Mouse (Mus musculus) embryonic facial prominence, embryonic 14.5 days (tissue): ENCODE measurements around the gene Olfr924. TPM values are rescaled to one million over a fixed set of nuclear protein-coding genes. Genes with fewer than 3 reads are reported as not detected.

Source experiments
- polyA plus RNA-seq: library from polyadenylated mRNA; unstranded; fragments of >200 nt; fragmentation: Nextera tagmentation; extraction: Ambion mirVana; gene quantifications from 2 replicates; pipeline ENCODE4 v1.2.1, GENCODE M21; 2014

The Olfr924 gene
- polyA plus RNA-seq, 1 experiment from 2014 or later, result not detected

Other genes with a start within 250 kb of the Olfr924 start
- gene Olfr914, start 239.3 kb upstream of the Olfr924 start, polyA plus RNA-seq, result not detected in 2 replicates
- not detected in 2 replicates for gene Olfr916, start 184.6 kb upstream of the Olfr924 start, polyA plus RNA-seq
- not detected in 2 replicates for gene Olfr917, start 178.6 kb upstream of the Olfr924 start, polyA plus RNA-seq
- gene Olfr918, start 169.8 kb upstream of the Olfr924 start, polyA plus RNA-seq, result not detected in 2 replicates
- not detected in 2 replicates for gene Olfr919, start 140.8 kb upstream of the Olfr924 start, polyA plus RNA-seq
- 31.1 and 33.5 TPM in 2 replicates for gene Vwa5a, start 126.2 kb upstream of the Olfr924 start, polyA plus RNA-seq
- gene Olfr920, start 92.2 kb upstream of the Olfr924 start, polyA plus RNA-seq, result 0.04 TPM in 1 of 2 replicates, not detected in the other
- gene Olfr921, start 71.4 kb upstream of the Olfr924 start, polyA plus RNA-seq, result not detected in 2 replicates
- gene Olfr922, start 29.8 kb upstream of the Olfr924 start, polyA plus RNA-seq, result not detected in 2 replicates
- gene Olfr923, start 17.9 kb upstream of the Olfr924 start, polyA plus RNA-seq, result 0.13 and 0.29 TPM in 2 replicates
- not detected in 2 replicates for gene Olfr26, start 10.6 kb downstream of the Olfr924 start, polyA plus RNA-seq
- gene Olfr926, start 32.7 kb downstream of the Olfr924 start, polyA plus RNA-seq, result not detected in 2 replicates
- 0.13 TPM in 1 of 2 replicates, not detected in the other for gene Olfr930, start 85.4 kb downstream of the Olfr924 start, polyA plus RNA-seq
- 0.10 TPM in 1 of 2 replicates, not detected in the other for gene Olfr933, start 127.9 kb downstream of the Olfr924 start, polyA plus RNA-seq
- not detected in 2 replicates for gene Olfr934, start 143.9 kb downstream of the Olfr924 start, polyA plus RNA-seq
- gene Olfr935, start 155.2 kb downstream of the Olfr924 start, polyA plus RNA-seq, result 0.10 TPM in 1 of 2 replicates, not detected in the other
- 0.20 TPM in 1 of 2 replicates, not detected in the other for gene Olfr146, start 178.9 kb downstream of the Olfr924 start, polyA plus RNA-seq
- not detected in 2 replicates for gene Olfr937, start 220.5 kb downstream of the Olfr924 start, polyA plus RNA-seq
- not detected in 2 replicates for gene Olfr938, start 234.4 kb downstream of the Olfr924 start, polyA plus RNA-seq